In genomic region chr8:13548831-13549230, GRCm38 (mm10) we compare ENCODE assay signal across 9 mouse cellular contexts. TPM values are rescaled to one million over a fixed set of nuclear protein-coding genes. Genes with fewer than 3 reads are reported as not detected.
A peak's percentile ranks its signal among the peaks of the same experiment; 100 is the strongest.
DNase-seq lines count a peak whose midpoint lies in the region; ATAC-seq and TF ChIP-seq lines count a peak whose summit lies in the region.
"Had no signal": no experiment of that assay in that cellular context is flagged by ENCODE, and none has a peak within 500 bp of the region (broad histone marks: within the 10 kb centered on the region; RNA-seq: fewer than 3 reads in every experiment).

No protein-coding gene starts in this region.

- TF ChIP-seq CTCF in midbrain, postnatal 0 days (IDR thresholded peaks at IDR 0.05), result no peak

- H3K9me3 ChIP-seq in midbrain, postnatal 0 days (ENCODE audit: low read length), result no peaks in the 10 kb centered on the region
- H3K9me3 ChIP-seq in midbrain, embryonic 10.5 days (replicated peaks), result peaks cover 13% of the 10 kb centered on the region
- 0 out of 2 replicates have a peak, but pooled peaks cover 5% of the 10 kb centered on the region for H3K9me3 ChIP-seq in forebrain, embryonic 13.5 days (replicated peaks)

- no peak overlapping the region for H3K4me2 ChIP-seq in midbrain, postnatal 0 days (ENCODE audit: low read depth, low read length, poor library complexity, severe bottlenecking)
- H3K4me2 ChIP-seq in forebrain, embryonic 13.5 days, result no peak overlapping the region

- no peak for DNase-seq in midbrain, postnatal 0 days (ENCODE audit: low spot score)
- DNase-seq in midbrain, embryonic 10.5 days (ENCODE audit: low spot score), result no peak
- DNase-seq in cerebellum, postnatal 36 days, result peak; percentile 22 to 29
- peak; percentile 79 for DNase-seq in heart, postnatal 4 days
- peak; percentile 67 to 73 for DNase-seq in lung, adult 18-20 months
- peak; percentile 38 for DNase-seq in urinary bladder, postnatal 10 days (ENCODE audit: low spot score)

- H3K36me3 ChIP-seq in midbrain, postnatal 0 days (ENCODE audit: insufficient read depth, low read length), result no peaks in the 10 kb centered on the region
- H3K36me3 ChIP-seq in midbrain, embryonic 10.5 days, result no peaks in the 10 kb centered on the region
- no peaks in the 10 kb centered on the region for H3K36me3 ChIP-seq in forebrain, embryonic 13.5 days (ENCODE audit: poor library complexity, severe bottlenecking)

- H3K27me3 ChIP-seq in midbrain, postnatal 0 days (ENCODE audit: insufficient read depth, low read length), result no peaks in the 10 kb centered on the region
- no peaks in the 10 kb centered on the region for H3K27me3 ChIP-seq in midbrain, embryonic 10.5 days (ENCODE audit: low read depth, poor library complexity, severe bottlenecking)
- no peaks in the 10 kb centered on the region for H3K27me3 ChIP-seq in forebrain, embryonic 13.5 days

- 50% methylated on average over 9 of the region's 9 CpGs for WGBS in midbrain, postnatal 0 days
- 67% methylated on average over 9 of the region's 9 CpGs for WGBS in midbrain, embryonic 10.5 days
- WGBS in forebrain, embryonic 13.5 days, result 61% methylated on average over 9 of the region's 9 CpGs

- no peak overlapping the region for H3K27ac ChIP-seq in midbrain, postnatal 0 days (ENCODE audit: low read depth, low read length)
- no peak overlapping the region for H3K27ac ChIP-seq in midbrain, embryonic 10.5 days (replicated peaks)
- no peak overlapping the region for H3K27ac ChIP-seq in forebrain, embryonic 13.5 days

- no peaks in the 10 kb centered on the region for H3K4me1 ChIP-seq in midbrain, postnatal 0 days (ENCODE audit: insufficient read depth, low read length)
- no peaks in the 10 kb centered on the region for H3K4me1 ChIP-seq in midbrain, embryonic 10.5 days
- H3K4me1 ChIP-seq in forebrain, embryonic 13.5 days, result no peaks in the 10 kb centered on the region

- H3K4me3 ChIP-seq in midbrain, postnatal 0 days (ENCODE audit: low read depth, low read length), result no peak overlapping the region
- no peak overlapping the region for H3K4me3 ChIP-seq in midbrain, embryonic 10.5 days
- no peak overlapping the region for H3K4me3 ChIP-seq in forebrain, embryonic 13.5 days

- H3K9ac ChIP-seq in midbrain, postnatal 0 days (replicated peaks; ENCODE audit: low read length, poor library complexity, severe bottlenecking), result peak overlapping the region; percentile 30; the same call in 1 of the 2 replicates
- H3K9ac ChIP-seq in forebrain, embryonic 13.5 days, result no peak overlapping the region

- no peak for ATAC-seq in midbrain, postnatal 0 days (ENCODE audit: low FRiP score)
- no peak for ATAC-seq in forebrain, embryonic 13.5 days

RNA-seq across cellular contexts. Expression of gene 1700029H14Rik, which starts 13.4 kb away (rescaled TPM):
- not detected in 2 replicates for total RNA-seq in midbrain, postnatal 0 days (2014; rRNA removed)
- not detected in 2 replicates for polyA plus RNA-seq in midbrain, postnatal 0 days (2015; fragmentation: Nextera tagmentation; extraction: Ambion mirVana)
- polyA plus RNA-seq in midbrain, embryonic 10.5 days (2016; fragmentation: Nextera tagmentation; extraction: Ambion mirVana), result not detected in 2 replicates
- total RNA-seq in heart, postnatal 4 days (2021), result not detected
- polyA plus RNA-seq in forebrain, embryonic 13.5 days (2015; fragmentation: Nextera tagmentation; extraction: Ambion mirVana), result not detected in 2 replicates
- polyA plus RNA-seq: embryonic facial prominence, embryonic 11.5 days; lung, embryonic 16.5 days had no signal

RNA-seq across cellular contexts. Expression of gene Gas6, which starts 54.5 kb away (rescaled TPM):
- total RNA-seq in midbrain, postnatal 0 days (2014; rRNA removed), result 73.6 and 91.0 TPM in 2 replicates
- 63.0 and 67.8 TPM in 2 replicates for polyA plus RNA-seq in midbrain, postnatal 0 days (2015; fragmentation: Nextera tagmentation; extraction: Ambion mirVana)
- polyA plus RNA-seq in midbrain, embryonic 10.5 days (2016; fragmentation: Nextera tagmentation; extraction: Ambion mirVana), result 8.9 and 14.6 TPM in 2 replicates
- 100 to 1,000 TPM; 148 to 153 TPM for total RNA-seq in heart, postnatal 4 days (2021)
- polyA plus RNA-seq in forebrain, embryonic 13.5 days (2015; fragmentation: Nextera tagmentation; extraction: Ambion mirVana), result 11.3 and 12.3 TPM in 2 replicates

Comparison
In these comparisons a context has a peak if more than half of its experiments do, and no peak if none do; other contexts are left out.
1. DNase-seq: peak in cerebellum, postnatal 36 days (2 of 2), heart, postnatal 4 days (single experiment), lung, adult 18-20 months (2 of 2) and urinary bladder, postnatal 10 days (single experiment); none in midbrain, postnatal 0 days (single experiment) and midbrain, embryonic 10.5 days (single experiment).